Mouse (Mus musculus) retina, postnatal 7 days (tissue): ENCODE data around the gene Btrc.

Experiments
- DNase-seq: peaks from one replicate; pipeline ENCODE4 v3.0.0-alpha.2; 2012; ENCODE audit warnings: low read depth, low spot score

Btrc gene

GRCm38 (mm10) chr19:45428146-45428545 lies 64.6 kb downstream of the Btrc start:
- DNase-seq, result no peak

GRCm38 (mm10) chr19:45430971-45431633 lies 67.6 kb downstream of the Btrc start:
- DNase-seq, result no peak

DNA sequence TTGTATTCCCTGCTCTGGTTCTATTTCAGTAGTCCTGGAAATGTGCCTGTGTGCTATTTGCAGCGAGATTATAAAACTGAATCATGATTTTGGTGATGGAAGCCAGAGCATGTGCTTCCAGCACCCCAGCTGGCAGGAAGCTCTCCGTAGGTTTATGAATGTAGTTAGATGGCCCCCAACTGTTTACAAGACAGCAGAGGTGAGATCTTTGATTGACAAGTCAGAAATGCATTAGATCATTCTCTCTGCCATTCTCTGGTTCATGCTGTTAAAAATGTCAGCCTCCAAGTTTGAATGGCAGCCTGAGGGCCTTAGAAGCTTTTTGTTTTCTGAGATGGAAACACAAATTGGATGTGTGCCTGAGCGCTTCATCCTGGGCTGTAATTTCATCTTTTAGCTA lies 68.8 kb downstream of the Btrc start:
- DNase-seq, result no peak

DNA sequence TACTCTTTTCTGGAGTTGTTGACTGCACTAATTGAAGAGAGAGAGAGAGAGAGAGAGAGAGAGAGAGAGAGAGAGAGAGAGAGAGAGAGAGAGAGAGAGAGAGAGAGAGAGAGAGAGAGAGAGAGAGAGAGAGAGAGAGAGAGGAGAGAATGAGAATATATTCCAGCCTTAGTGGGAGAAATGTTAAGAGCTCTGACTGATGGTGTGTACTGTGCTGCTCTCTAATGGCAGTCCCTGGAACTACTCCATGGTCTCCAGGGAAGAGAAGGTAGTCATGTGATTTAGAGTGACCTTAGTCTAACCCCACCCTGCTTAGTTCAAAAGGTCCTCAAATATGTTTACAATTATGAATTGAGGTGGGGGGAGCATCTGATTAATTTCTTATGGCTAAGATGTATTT lies 72.5 kb downstream of the Btrc start:
- peak; percentile 67 for DNase-seq

GRCm38 (mm10) chr19:45437175-45437574 lies 73.6 kb downstream of the Btrc start:
- no peak for DNase-seq

DNA sequence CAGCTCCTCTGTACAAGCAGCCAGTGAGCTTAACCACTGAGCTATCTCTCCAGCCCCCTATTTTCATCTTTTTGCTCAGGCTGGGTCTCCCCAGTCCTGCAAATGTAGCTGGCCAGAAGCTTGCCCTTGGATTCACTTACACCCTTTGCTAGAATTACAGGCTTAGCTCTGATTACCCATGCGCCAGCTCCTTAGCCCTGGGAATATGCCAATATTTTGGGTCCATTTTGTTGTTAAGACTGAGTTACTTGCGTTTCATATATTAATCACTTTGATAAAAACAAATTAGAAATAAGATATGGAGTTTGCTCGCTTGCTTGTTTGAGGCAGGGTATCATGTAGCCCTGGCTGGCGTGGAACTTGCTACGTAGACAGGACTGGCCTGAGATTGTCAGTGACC lies 74.7 kb downstream of the Btrc start:
- no peak for DNase-seq

DNA sequence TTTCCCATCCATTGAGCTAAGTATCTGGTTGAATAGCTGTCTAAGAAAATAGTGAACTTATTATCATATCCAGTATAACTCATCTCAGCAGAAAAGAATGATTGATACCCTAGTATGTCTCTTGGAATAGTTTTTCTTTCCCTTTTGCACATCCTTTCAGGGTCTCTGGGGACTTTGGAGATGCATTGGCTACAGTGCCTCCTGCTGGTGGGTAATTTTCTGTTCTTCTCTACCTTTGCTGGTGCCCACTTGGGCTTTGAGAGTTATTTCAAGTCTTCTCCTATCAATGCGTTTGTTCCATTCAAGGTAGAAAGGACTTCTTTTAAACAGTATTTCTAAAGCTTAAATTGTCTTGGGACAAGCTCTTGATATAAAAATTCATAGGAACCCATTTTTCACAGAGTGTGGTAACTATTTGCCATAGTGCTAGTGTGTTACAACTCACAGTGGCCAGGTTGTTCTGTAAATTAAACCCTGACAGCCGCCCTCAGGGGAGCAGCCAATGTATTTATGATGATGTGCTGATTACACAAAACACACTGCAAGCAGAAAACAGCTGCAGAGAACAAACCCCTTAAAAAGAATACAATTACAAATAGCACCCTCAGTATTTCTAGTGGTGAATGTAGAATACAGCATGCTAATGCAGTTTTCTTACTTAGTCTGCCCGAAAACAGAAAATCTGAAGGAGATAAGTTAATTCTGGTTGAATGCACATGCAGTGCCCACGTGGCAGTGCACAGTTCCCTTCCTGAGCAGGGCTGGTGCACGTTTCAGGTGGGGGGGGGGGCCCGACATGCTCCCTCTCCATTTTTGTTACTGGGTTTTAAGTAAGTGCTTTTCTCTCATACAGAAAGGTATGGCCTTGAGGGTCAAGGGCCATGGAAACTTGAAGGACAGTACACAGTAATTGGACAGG lies 75.7 kb downstream of the Btrc start:
- DNase-seq, result no peak

DNA sequence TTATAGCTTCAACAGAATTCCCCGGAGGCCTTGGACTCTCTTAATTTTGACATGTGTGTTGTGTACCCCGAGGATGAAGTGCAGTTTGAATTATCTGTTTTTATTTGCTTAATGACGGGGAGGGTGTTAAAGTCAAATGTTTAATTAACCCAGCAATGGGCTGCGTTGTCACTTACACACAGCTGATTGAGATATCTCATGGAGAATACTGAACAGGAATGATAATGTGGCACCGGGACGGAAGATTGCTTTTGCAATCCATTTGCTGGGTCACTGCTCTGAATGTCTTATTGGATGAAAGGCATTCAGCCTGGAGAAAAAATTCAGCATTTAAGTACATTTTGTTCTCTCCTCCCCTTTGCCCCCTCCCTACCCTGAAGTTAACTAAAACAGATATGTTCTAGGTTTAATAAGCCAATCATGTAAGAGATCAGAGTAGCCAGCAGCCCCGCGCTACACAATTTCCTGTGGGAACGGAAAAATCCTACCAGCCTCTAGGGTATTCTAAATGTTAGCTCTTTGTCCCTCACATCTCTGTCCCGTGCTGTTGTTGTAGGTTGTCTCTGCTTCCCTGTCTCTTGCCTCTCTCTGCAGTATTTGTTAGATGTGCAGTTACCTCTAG lies 77.1 kb downstream of the Btrc start:
- no peak for DNase-seq

- no peak for DNase-seq
Measured at GRCm38 (mm10) chr19:45441717-45442116, 78.2 kb downstream of the Btrc start.

DNA sequence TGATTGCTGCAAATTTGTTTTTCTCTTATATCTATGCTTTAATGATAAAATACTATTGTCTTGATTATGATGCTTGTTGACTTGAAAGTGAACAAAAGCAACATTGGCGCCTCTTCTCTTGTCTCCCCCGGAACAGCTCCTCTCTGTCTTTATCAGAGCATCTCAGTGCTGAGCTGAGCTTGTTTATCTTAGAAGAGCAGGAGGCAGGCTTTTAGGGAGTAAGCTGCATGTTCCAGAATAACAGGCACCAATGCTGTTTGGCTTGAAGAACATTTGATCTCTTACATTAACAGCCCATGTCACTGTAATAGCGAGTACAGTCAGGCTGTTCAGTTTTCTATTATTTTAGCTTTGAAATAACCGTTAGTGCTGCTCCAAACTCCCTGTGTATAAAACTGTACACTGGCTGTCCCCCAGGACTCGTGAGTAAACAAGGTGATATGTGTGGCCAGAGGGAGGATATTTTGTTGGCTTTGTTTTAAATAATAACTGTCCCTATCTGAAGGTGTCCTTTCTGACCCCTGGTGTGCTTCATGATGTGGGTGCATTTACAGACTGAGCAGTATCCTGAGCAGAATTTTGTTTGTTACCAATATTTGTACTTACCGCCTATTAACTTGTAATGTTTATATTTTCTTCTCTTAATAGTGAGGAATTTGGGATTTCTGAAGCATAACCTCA lies 81.9 kb downstream of the Btrc start:
- no peak for DNase-seq

- no peak for DNase-seq
Measured at GRCm38 (mm10) chr19:45446631-45447030, 83.1 kb downstream of the Btrc start.

DNA sequence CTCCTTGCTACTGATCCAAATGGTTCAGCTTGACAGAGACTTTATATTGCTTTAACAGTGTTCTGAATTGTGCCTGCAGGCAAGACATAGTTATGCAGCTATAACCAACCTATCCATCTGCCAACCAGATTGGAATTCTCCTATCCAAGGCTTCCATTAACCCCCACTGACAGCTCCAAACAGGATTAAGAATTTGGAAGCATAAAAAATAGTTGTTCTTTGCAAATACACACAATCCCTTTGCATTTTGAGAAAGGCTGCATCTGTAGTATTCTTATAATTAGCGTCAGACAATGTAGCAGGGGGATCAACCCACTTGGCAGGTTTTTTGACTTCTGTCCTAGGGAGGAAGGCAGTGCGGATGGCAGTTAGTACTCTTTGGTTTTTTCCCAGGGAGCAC lies 83.7 kb downstream of the Btrc start:
- no peak for DNase-seq

DNA sequence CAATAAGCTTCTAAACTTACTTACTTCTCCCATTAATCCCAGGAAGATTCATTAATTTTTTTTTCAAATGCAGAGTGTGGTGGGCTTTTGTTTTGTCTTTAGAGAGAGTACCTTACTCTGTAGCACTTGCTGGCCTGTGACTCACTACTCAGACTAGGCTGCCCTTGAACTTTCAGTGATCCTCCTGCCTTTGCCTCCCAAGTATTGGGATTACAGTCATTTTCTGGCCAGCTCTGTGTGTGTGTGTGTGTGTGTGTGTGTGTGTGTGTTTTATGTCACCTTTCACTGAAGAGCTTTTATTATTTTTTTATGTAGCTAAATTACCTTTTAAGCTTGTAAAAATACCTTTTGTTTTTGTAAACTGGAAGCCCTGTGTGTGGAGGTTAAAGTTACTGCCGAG lies 84.4 kb downstream of the Btrc start:
- DNase-seq, result no peak

- DNase-seq, result no peak
Measured at GRCm38 (mm10) chr19:45454391-45454790, 90.9 kb downstream of the Btrc start.

DNA sequence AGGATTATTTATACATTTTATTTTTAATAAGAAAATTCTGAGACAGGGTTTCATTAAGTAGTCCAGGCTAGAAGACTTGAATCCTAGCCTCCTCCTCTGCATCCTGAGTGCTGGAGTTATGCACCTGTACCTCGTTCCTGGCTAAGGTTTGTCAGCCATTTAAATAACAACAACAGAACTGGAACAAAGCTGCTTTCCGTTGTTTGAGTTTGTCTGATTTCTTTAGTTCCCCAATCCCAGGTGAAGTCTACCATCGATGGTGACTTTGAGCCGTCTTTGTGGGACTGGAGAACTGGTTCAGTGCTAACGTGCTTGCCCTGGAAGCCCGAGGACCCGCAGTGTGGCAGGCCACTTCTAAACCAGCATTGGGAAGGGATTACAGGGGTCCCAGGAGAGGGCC lies 93.4 kb downstream of the Btrc start:
- DNase-seq, result no peak

- DNase-seq, result no peak
Measured at GRCm38 (mm10) chr19:45458702-45459101, 95.2 kb downstream of the Btrc start.

- no peak for DNase-seq
Measured at GRCm38 (mm10) chr19:45459931-45460665, 96.6 kb downstream of the Btrc start.

DNA sequence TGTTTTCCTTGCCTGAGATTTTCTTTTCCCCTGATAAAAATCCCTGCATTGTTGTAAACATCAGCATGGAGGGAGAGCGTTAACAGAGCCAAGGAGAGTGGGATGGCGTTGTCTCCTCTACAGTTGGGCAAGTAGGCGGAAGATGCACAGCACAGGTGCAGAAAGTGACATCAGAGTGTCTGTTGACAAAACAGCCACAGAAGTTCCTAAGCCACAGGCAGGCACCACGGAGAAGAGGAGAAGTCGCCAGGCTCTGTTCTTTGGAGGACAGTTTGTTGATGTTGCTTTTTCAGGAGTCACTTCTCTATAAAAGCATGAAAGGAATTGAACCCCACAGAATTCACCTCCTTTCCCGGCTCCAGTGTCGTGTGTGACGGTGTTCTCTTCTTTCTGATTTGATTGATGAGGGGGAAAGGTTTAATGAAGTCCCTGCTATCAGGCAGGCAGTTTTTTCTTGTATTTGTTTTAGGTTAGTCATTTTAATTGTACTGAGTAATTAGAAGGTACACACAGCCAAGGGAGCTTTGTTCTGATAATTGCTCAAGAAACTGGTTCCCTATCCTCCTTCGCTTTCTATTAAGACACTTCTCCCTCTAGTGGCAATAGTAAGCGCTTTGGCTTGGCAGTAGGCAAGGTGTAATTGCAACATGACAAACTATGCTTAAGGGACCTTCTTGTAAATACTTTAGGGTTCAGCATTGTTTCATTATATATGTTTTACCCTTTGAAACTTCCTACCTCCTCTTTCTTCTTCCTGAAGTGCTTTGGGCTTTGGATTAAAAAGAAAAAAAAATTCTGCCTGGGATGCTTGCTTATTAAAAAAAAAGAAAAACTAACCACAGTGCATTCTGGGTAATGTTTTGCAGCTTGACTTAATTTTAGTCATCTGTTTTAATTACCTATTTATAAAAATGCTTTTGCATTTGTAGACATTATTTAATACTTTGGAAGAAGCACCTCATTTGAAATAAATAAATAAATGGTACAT lies 97.5 kb downstream of the Btrc start:
- no peak for DNase-seq

- DNase-seq, result no peak
Measured at GRCm38 (mm10) chr19:45469760-45470159, 106.2 kb downstream of the Btrc start.
